Mouse (Mus musculus): Measurements from ENCODE around the gene Zyg11a. TPM values are rescaled to one million over a fixed set of nuclear protein-coding genes. Genes with fewer than 3 reads are reported as not detected.
"Not testable (repeated sequence)": the region's sequence is repeated elsewhere in the genome, so short reads cannot be mapped to it uniquely, and the experiment has no call there.

Gene Zyg11a
- polyA plus RNA-seq, 1 experiment = 3.9 TPM

- no peak for DNase-seq (ENCODE audit: low read depth)
These were observed 73.0 kb downstream of the Zyg11a start, which contains the start of gene Scp2 for GRCm38 (mm10) chr4:108144880-108145279. Scp2 (minus strand) TSS chr4:108144998.

- no peak for DNase-seq (ENCODE audit: low read depth)
These were observed 74.1 kb downstream of the Zyg11a start for GRCm38 (mm10) chr4:108143778-108144177.

GRCm38 (mm10) chr4:108143178-108143577 is 74.7 kb downstream of the Zyg11a start:
- DNase-seq (ENCODE audit: low read depth) = not testable (repeated sequence)

GRCm38 (mm10) chr4:108136938-108137337 is 80.9 kb downstream of the Zyg11a start:
- no peak for DNase-seq (ENCODE audit: low read depth)

Other genes starting within 250 kb of the Zyg11a start
- gene Slc1a7, start 249.7 kb downstream of the Zyg11a start, polyA plus RNA-seq (2012; rRNA removed) = 0.19 and 0.27 TPM in 2 replicates
- 48.5 and 74.4 TPM in 2 replicates for gene Podn, start 121.6 kb downstream of the Zyg11a start, polyA plus RNA-seq (2012; rRNA removed)
- gene Scp2, start 73.0 kb downstream of the Zyg11a start, polyA plus RNA-seq (2012; rRNA removed) = 446 and 537 TPM in 2 replicates
- gene Echdc2, start 52.6 kb downstream of the Zyg11a start, polyA plus RNA-seq (2012; rRNA removed) = 149 and 228 TPM in 2 replicates
- 11.5 and 12.1 TPM in 2 replicates for gene Zyg11b, start 83.0 kb upstream of the Zyg11a start, polyA plus RNA-seq (2012; rRNA removed)
- 14.3 and 15.2 TPM in 2 replicates for gene Coa7, start 110.1 kb upstream of the Zyg11a start, polyA plus RNA-seq (2012; rRNA removed)
- 0.79 and 1.3 TPM in 2 replicates for gene Shisal2a, start 165.3 kb upstream of the Zyg11a start, polyA plus RNA-seq (2012; rRNA removed)
- 29.4 and 31.5 TPM in 2 replicates for gene Gpx7, start 188.9 kb upstream of the Zyg11a start, polyA plus RNA-seq (2012; rRNA removed)
- 31.2 and 40.7 TPM in 2 replicates for gene Tut4, start 241.4 kb upstream of the Zyg11a start, polyA plus RNA-seq (2012; rRNA removed)

Data from gonadal fat pad, adult 2 months (tissue).